Mouse (Mus musculus) liver, adult 10 weeks (tissue): ENCODE data around the gene AI593442. TPM values are rescaled to one million over a fixed set of nuclear protein-coding genes. Genes with fewer than 3 reads are reported as not detected.

Experiments used
- polyA plus RNA-seq: library from polyadenylated mRNA; stranded (reverse); fragments of 350-450 nt; fragmentation: Illumina TruSeq; extraction: RNeasy Lipid Tissue Mini Kit (QIAGEN cat#74804); gene quantifications from one replicate; pipeline ENCODE4 v1.2.3, GENCODE M21; 2014; ENCODE audit warnings: low read depth, low replicate concordance

The AI593442 gene
- polyA plus RNA-seq: not detected

GRCm38 (mm10) chr9:52679362-52679947 lies at the start of gene AI593442:
AI593442 (minus strand) TSS chr9:52679780.

